In the genomic region with DNA sequence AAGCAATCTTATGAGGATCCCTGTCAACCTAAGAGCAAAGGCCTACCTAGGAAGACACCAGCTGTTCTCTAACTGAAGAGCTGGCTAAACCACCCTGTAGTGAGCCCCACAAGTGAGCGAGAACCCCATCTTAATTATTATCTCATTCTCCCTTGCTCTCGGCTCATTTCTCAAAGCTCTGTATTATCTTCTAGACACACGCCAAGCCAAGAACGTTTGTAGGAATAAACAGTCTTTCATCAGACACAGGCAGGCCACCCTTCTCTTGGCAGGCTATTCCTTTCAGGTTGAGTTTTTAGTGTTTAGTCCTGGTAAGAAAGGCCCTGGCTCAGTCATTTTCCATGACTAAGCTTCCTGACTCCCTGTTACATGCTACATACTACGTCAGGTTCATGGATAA, we compare ENCODE assay signal across 27 mouse cellular contexts.
"Had no signal": no experiment of that assay in that cellular context is flagged by ENCODE, and none has a peak within 500 bp of the region (broad histone marks: within the 10 kb centered on the region; RNA-seq: fewer than 3 reads in every experiment).

No protein-coding gene starts in this region.

- H3K4me1 ChIP-seq: liver, embryonic 15.5 days had no signal

- H3K27ac ChIP-seq: heart, adult 2 months; heart, embryonic 13.5 days; heart, embryonic 15.5 days; hindbrain, embryonic 10.5 days; hindbrain, embryonic 12.5 days; hindbrain, embryonic 14.5 days; kidney, embryonic 15.5 days; kidney, postnatal 0 days; limb, embryonic 13.5 days; limb, embryonic 15.5 days; liver, embryonic 15.5 days had no signal

- ATAC-seq: hindbrain, embryonic 16.5 days; intestine, embryonic 16.5 days had no signal

- H3K9ac ChIP-seq: heart, embryonic 13.5 days; heart, embryonic 15.5 days; hindbrain, embryonic 12.5 days; hindbrain, embryonic 14.5 days; kidney, embryonic 15.5 days; limb, embryonic 13.5 days; limb, embryonic 15.5 days; liver, embryonic 15.5 days had no signal

- DNase-seq: gastrocnemius, postnatal 14 days; gastrocnemius, postnatal 36 days; heart, adult 11 months; heart, adult 2 months; heart, postnatal 14 days; heart, postnatal 4 days; kidney, adult 11 months; kidney, adult 2 months; kidney, adult 9 months; kidney, postnatal 14 days; kidney, postnatal 36 days; layer of hippocampus, adult 9-11 months; layer of hippocampus, postnatal 36 days; left cerebral cortex, postnatal 4 days had no signal

- H3K4me2 ChIP-seq: heart, embryonic 11.5 days; heart, embryonic 13.5 days; heart, embryonic 15.5 days; hindbrain, embryonic 12.5 days; hindbrain, embryonic 14.5 days; kidney, embryonic 15.5 days; limb, embryonic 13.5 days; limb, embryonic 15.5 days; liver, embryonic 15.5 days had no signal

- H3K4me3 ChIP-seq: heart, adult 2 months; heart, embryonic 13.5 days; heart, embryonic 15.5 days; hindbrain, embryonic 10.5 days; hindbrain, embryonic 12.5 days; kidney, embryonic 15.5 days; limb, embryonic 13.5 days; limb, embryonic 15.5 days; liver, embryonic 15.5 days had no signal

- H3K36me3 ChIP-seq: heart, embryonic 13.5 days; heart, embryonic 15.5 days; hindbrain, embryonic 10.5 days; hindbrain, embryonic 12.5 days; kidney, embryonic 15.5 days; limb, embryonic 13.5 days; limb, embryonic 15.5 days; liver, embryonic 15.5 days had no signal

- H3K9me3 ChIP-seq: heart, embryonic 13.5 days; heart, embryonic 15.5 days; hindbrain, embryonic 10.5 days; hindbrain, embryonic 12.5 days; kidney, embryonic 15.5 days; limb, embryonic 13.5 days; limb, embryonic 15.5 days; liver, embryonic 15.5 days had no signal

- H3K27me3 ChIP-seq: heart, embryonic 13.5 days; heart, embryonic 15.5 days; hindbrain, embryonic 12.5 days; kidney, embryonic 15.5 days; limb, embryonic 13.5 days; limb, embryonic 15.5 days; liver, embryonic 15.5 days had no signal
